Mouse (Mus musculus): ENCODE results near the gene Tmem41a. TPM values are rescaled to one million over a fixed set of nuclear protein-coding genes. Genes with fewer than 3 reads are reported as not detected.
A peak's percentile ranks its signal among the peaks of the same experiment; 100 is the strongest.
"Not testable (repeated sequence)": the region's sequence is repeated elsewhere in the genome, so short reads cannot be mapped to it uniquely, and the experiment has no call there.

The Tmem41a gene
- polyA plus RNA-seq, 1 experiment from 2014 or later, result 40.6 TPM

GRCm38 (mm10) chr16:21970536-21970935, 23.2 kb upstream of the Tmem41a start:
- 64% methylated on average over 6 of the region's 6 CpGs for WGBS
- TF ChIP-seq CTCF (IDR thresholded peaks at IDR 0.05) (no peak), EP300 (IDR thresholded peaks at IDR 0.05) (no peak)
- H3K27me3 ChIP-seq (replicated peaks; ENCODE audit: insufficient read depth, low read length), result no peaks in the 10 kb centered on the region
- DNase-seq (ENCODE audit: low spot score) (no peak), ATAC-seq (no peak)
- H3K4me3 ChIP-seq (ENCODE audit: low read depth, low read length), result no peak overlapping the region
- no peaks in the 10 kb centered on the region for H3K4me1 ChIP-seq (ENCODE audit: insufficient read depth, low read depth, low read length)
- H3K36me3 ChIP-seq (ENCODE audit: insufficient read depth, low read length), result no peaks in the 10 kb centered on the region
- H3K9me3 ChIP-seq (ENCODE audit: low read length), result no peaks in the 10 kb centered on the region
- no peak overlapping the region for H3K9ac ChIP-seq (replicated peaks; ENCODE audit: low read depth)
- no peak overlapping the region for H3K27ac ChIP-seq (ENCODE audit: low read length)
- no peak overlapping the region for H3K4me2 ChIP-seq (replicated peaks; ENCODE audit: low read depth, low read length)

- no peak for TF ChIP-seq CTCF (IDR thresholded peaks at IDR 0.05)
- TF ChIP-seq EP300 (IDR thresholded peaks at IDR 0.05), result no peak
- WGBS, result 95% methylated on average over 4 of the region's 5 CpGs
- DNase-seq (ENCODE audit: low spot score) (no peak), ATAC-seq (no peak)
- Histone ChIP-seq H3K27ac (ENCODE audit: low read length) (no peak overlapping the region), H3K36me3 (ENCODE audit: insufficient read depth, low read length) (no peaks in the 10 kb centered on the region), H3K9ac (replicated peaks; ENCODE audit: low read depth) (no peak overlapping the region), H3K9me3 (ENCODE audit: low read length) (no peaks in the 10 kb centered on the region), H3K4me3 (ENCODE audit: low read depth, low read length) (no peak overlapping the region), H3K27me3 (replicated peaks; ENCODE audit: insufficient read depth, low read length) (no peaks in the 10 kb centered on the region), H3K4me2 (replicated peaks; ENCODE audit: low read depth, low read length) (no peak overlapping the region), H3K4me1 (ENCODE audit: insufficient read depth, low read depth, low read length) (no peaks in the 10 kb centered on the region)
These were observed 22.5 kb upstream of the Tmem41a start for GRCm38 (mm10) chr16:21969874-21970273.

GRCm38 (mm10) chr16:21965576-21965975, 18.2 kb upstream of the Tmem41a start:
- 62% methylated on average over 3 of the region's 3 CpGs for WGBS

GRCm38 (mm10) chr16:21955591-21955990, 8.2 kb upstream of the Tmem41a start:
- ATAC-seq, result peak; percentile 79
- Histone ChIP-seq H3K9me3 (ENCODE audit: low read length) (no peaks in the 10 kb centered on the region), H3K27me3 (replicated peaks; ENCODE audit: insufficient read depth, low read length) (no peaks in the 10 kb centered on the region), H3K9ac (replicated peaks; ENCODE audit: low read depth) (no peak overlapping the region), H3K4me2 (replicated peaks; ENCODE audit: low read depth, low read length) (no peak overlapping the region), H3K36me3 (ENCODE audit: insufficient read depth, low read length) (no peaks in the 10 kb centered on the region), H3K4me1 (ENCODE audit: insufficient read depth, low read depth, low read length) (no peaks in the 10 kb centered on the region), H3K4me3 (ENCODE audit: low read depth, low read length) (no peak overlapping the region), H3K27ac (ENCODE audit: low read length) (peak overlapping the region; percentile 62; the same call in 1 of the 2 replicates)
- 61% methylated on average over 12 of the region's 12 CpGs for WGBS
- no peak for TF ChIP-seq CTCF (IDR thresholded peaks at IDR 0.05)
- TF ChIP-seq EP300 (IDR thresholded peaks at IDR 0.05), result no peak
- peak; percentile 65 for DNase-seq (ENCODE audit: low spot score)

More at GRCm38 (mm10) chr16:21965576-21965975, 18.2 kb upstream of the Tmem41a start:
- H3K9me3 ChIP-seq (ENCODE audit: low read length), result no peaks in the 10 kb centered on the region
- DNase-seq (ENCODE audit: low spot score) (no peak), ATAC-seq (no peak)
- H3K36me3 ChIP-seq (ENCODE audit: insufficient read depth, low read length), result no peaks in the 10 kb centered on the region
- H3K27me3 ChIP-seq (replicated peaks; ENCODE audit: insufficient read depth, low read length), result no peaks in the 10 kb centered on the region
- no peak overlapping the region for H3K4me2 ChIP-seq (replicated peaks; ENCODE audit: low read depth, low read length)
- H3K4me3 ChIP-seq (ENCODE audit: low read depth, low read length), result no peak overlapping the region
- H3K27ac ChIP-seq (ENCODE audit: low read length), result no peak overlapping the region
- TF ChIP-seq CTCF (IDR thresholded peaks at IDR 0.05), result no peak
- no peak for TF ChIP-seq EP300 (IDR thresholded peaks at IDR 0.05)
- no peak overlapping the region for H3K9ac ChIP-seq (replicated peaks; ENCODE audit: low read depth)
- no peaks in the 10 kb centered on the region for H3K4me1 ChIP-seq (ENCODE audit: insufficient read depth, low read depth, low read length)

GRCm38 (mm10) chr16:21928471-21928870, 18.9 kb downstream of the Tmem41a start:
- no peaks in the 10 kb centered on the region for H3K9me3 ChIP-seq (ENCODE audit: low read length)
- H3K4me1 ChIP-seq (ENCODE audit: insufficient read depth, low read depth, low read length), result no peaks in the 10 kb centered on the region
- H3K27me3 ChIP-seq (replicated peaks; ENCODE audit: insufficient read depth, low read length), result no peaks in the 10 kb centered on the region
- no peak for DNase-seq (ENCODE audit: low spot score)
- no peaks in the 10 kb centered on the region for H3K36me3 ChIP-seq (ENCODE audit: insufficient read depth, low read length)
- WGBS, result 72% methylated on average over 13 of the region's 13 CpGs
- no peak overlapping the region for H3K27ac ChIP-seq (ENCODE audit: low read length)
- H3K9ac ChIP-seq (replicated peaks; ENCODE audit: low read depth), result no peak overlapping the region
- no peak for ATAC-seq
- no peak overlapping the region for H3K4me3 ChIP-seq (ENCODE audit: low read depth, low read length)
- no peak overlapping the region for H3K4me2 ChIP-seq (replicated peaks; ENCODE audit: low read depth, low read length)
- no peak for TF ChIP-seq CTCF (IDR thresholded peaks at IDR 0.05)
- no peak for TF ChIP-seq EP300 (IDR thresholded peaks at IDR 0.05)

GRCm38 (mm10) chr16:21916681-21917080, 30.7 kb downstream of the Tmem41a start:
- Histone ChIP-seq H3K36me3 (ENCODE audit: insufficient read depth, low read length) (no peaks in the 10 kb centered on the region), H3K9ac (replicated peaks; ENCODE audit: low read depth) (no peak overlapping the region), H3K9me3 (ENCODE audit: low read length) (no peaks in the 10 kb centered on the region), H3K4me1 (ENCODE audit: insufficient read depth, low read depth, low read length) (no peaks in the 10 kb centered on the region), H3K4me3 (ENCODE audit: low read depth, low read length) (no peak overlapping the region), H3K27ac (ENCODE audit: low read length) (no peak overlapping the region), H3K27me3 (replicated peaks; ENCODE audit: insufficient read depth, low read length) (no peaks in the 10 kb centered on the region), H3K4me2 (replicated peaks; ENCODE audit: low read depth, low read length) (no peak overlapping the region)
- ATAC-seq (no peak), DNase-seq (ENCODE audit: low spot score) (no peak)
- 77% methylated on average over 7 of the region's 7 CpGs for WGBS
- TF ChIP-seq CTCF (IDR thresholded peaks at IDR 0.05) (no peak), EP300 (IDR thresholded peaks at IDR 0.05) (no peak)

- H3K4me3 ChIP-seq (ENCODE audit: low read depth, low read length), result no peak overlapping the region
- no peak overlapping the region for H3K9ac ChIP-seq (replicated peaks; ENCODE audit: low read depth)
- no peaks in the 10 kb centered on the region for H3K9me3 ChIP-seq (ENCODE audit: low read length)
- no peak overlapping the region for H3K4me2 ChIP-seq (replicated peaks; ENCODE audit: low read depth, low read length)
- peak; percentile 13 for DNase-seq (ENCODE audit: low spot score)
- WGBS, result 79% methylated on average over 6 of the region's 6 CpGs
- no peak for TF ChIP-seq CTCF (IDR thresholded peaks at IDR 0.05)
- no peak for TF ChIP-seq EP300 (IDR thresholded peaks at IDR 0.05)
- H3K27ac ChIP-seq (ENCODE audit: low read length), result no peak overlapping the region
- no peaks in the 10 kb centered on the region for H3K36me3 ChIP-seq (ENCODE audit: insufficient read depth, low read length)
- ATAC-seq, result no peak
- H3K4me1 ChIP-seq (ENCODE audit: insufficient read depth, low read depth, low read length), result no peaks in the 10 kb centered on the region
- H3K27me3 ChIP-seq (replicated peaks; ENCODE audit: insufficient read depth, low read length), result no peaks in the 10 kb centered on the region
These were observed 34.0 kb downstream of the Tmem41a start for GRCm38 (mm10) chr16:21913347-21913746.

- 45% methylated on average over 6 of the region's 8 CpGs for WGBS
- H3K27me3 ChIP-seq (replicated peaks; ENCODE audit: insufficient read depth, low read length); H3K9ac ChIP-seq (replicated peaks; ENCODE audit: low read depth); H3K4me2 ChIP-seq (replicated peaks; ENCODE audit: low read depth, low read length); H3K9me3 ChIP-seq (ENCODE audit: low read length); H3K4me1 ChIP-seq (ENCODE audit: insufficient read depth, low read depth, low read length); ATAC-seq; H3K27ac ChIP-seq (ENCODE audit: low read length); H3K36me3 ChIP-seq (ENCODE audit: insufficient read depth, low read length); H3K4me3 ChIP-seq (ENCODE audit: low read depth, low read length); DNase-seq (ENCODE audit: low spot score): not testable (repeated sequence)
These were observed 38.4 kb downstream of the Tmem41a start for GRCm38 (mm10) chr16:21908906-21909305.

Measured in lung, postnatal 0 days (tissue).